Mouse (Mus musculus) heart, adult 18-20 months (tissue): ENCODE measurements around the gene Slc12a7. TPM values are rescaled to one million over a fixed set of nuclear protein-coding genes. Genes with fewer than 3 reads are reported as not detected.

Experiments used
- DNase-seq, 2 experiments: peaks; one replicate each; pipeline ENCODE4 v3.0.0; 2021 to 2022; ENCODE audit warnings: mixed read lengths in 1 of 2
- total RNA-seq, 2 experiments: library from RNA; stranded (reverse); gene quantifications; 2 replicates each; pipeline ENCODE4 v1.2.3; 2021

The Slc12a7 gene
- total RNA-seq, 2 experiments from 2014 or later: 189 to 209 TPM

- DNase-seq: no peak
These were observed 86.0 kb downstream of the Slc12a7 start for GRCm38 (mm10) chr13:73818921-73819320.

GRCm38 (mm10) chr13:73821251-73821650 is 88.4 kb downstream of the Slc12a7 start:
- no peak for DNase-seq

GRCm38 (mm10) chr13:73822187-73822800 is 89.4 kb downstream of the Slc12a7 start:
- DNase-seq: peak; percentile 72 to 88

GRCm38 (mm10) chr13:73823711-73824110 is 90.8 kb downstream of the Slc12a7 start:
- DNase-seq: no peak

GRCm38 (mm10) chr13:73827243-73827642 is 94.3 kb downstream of the Slc12a7 start:
- no peak for DNase-seq

- peak; percentile 38 to 87 for DNase-seq
These were observed 98.6 kb downstream of the Slc12a7 start for GRCm38 (mm10) chr13:73831486-73831885.

- DNase-seq: no peak
These were observed 100.9 kb downstream of the Slc12a7 start for GRCm38 (mm10) chr13:73833809-73834208.

- no peak for DNase-seq
These were observed 102.9 kb downstream of the Slc12a7 start for GRCm38 (mm10) chr13:73835791-73836190.

GRCm38 (mm10) chr13:73836491-73836890 is 103.6 kb downstream of the Slc12a7 start:
- peak; percentile 20 to 22 for DNase-seq

GRCm38 (mm10) chr13:73837708-73838107 is 104.8 kb downstream of the Slc12a7 start:
- no peak for DNase-seq

- no peak for DNase-seq
These were observed 106.2 kb downstream of the Slc12a7 start for GRCm38 (mm10) chr13:73839137-73839548.

- DNase-seq: no peak
These were observed 106.8 kb downstream of the Slc12a7 start for GRCm38 (mm10) chr13:73839740-73840139.

- DNase-seq: no peak
These were observed 109.8 kb downstream of the Slc12a7 start for GRCm38 (mm10) chr13:73842696-73843095.

GRCm38 (mm10) chr13:73846589-73847464 is 113.9 kb downstream of the Slc12a7 start:
- DNase-seq: peak; percentile 6 to 30

- DNase-seq: peak; percentile 82 to 90
These were observed 114.6 kb downstream of the Slc12a7 start, which contains the start of gene Nkd2 for GRCm38 (mm10) chr13:73847465-73847836. Gene Nkd2 (minus strand): TSS chr13:73847631.

Other genes starting within 250 kb of the Slc12a7 start
- gene Slc6a3, start 196.3 kb upstream of the Slc12a7 start, total RNA-seq: not detected
- gene Clptm1l, start 129.1 kb upstream of the Slc12a7 start, total RNA-seq: 10 to 100 TPM; 56.6 to 63.9 TPM
- gene Tert, start 106.2 kb upstream of the Slc12a7 start, total RNA-seq: under 1 TPM in 1 of 2 experiments, not detected in 1; 0.15 TPM
- not detected for gene Slc6a18, start 55.1 kb upstream of the Slc12a7 start, total RNA-seq
- gene Slc6a19, start 28.2 kb upstream of the Slc12a7 start, total RNA-seq: under 1 TPM in 1 of 2 experiments, not detected in 1; 0.28 TPM
- gene Nkd2, start 114.5 kb downstream of the Slc12a7 start, total RNA-seq: 1 to 10 TPM; 1.2 TPM
- gene Trip13, start 204.7 kb downstream of the Slc12a7 start, total RNA-seq: under 1 TPM; 0.18 to 0.32 TPM
- 10 to 100 TPM; 17.2 to 21.3 TPM for gene Brd9, start 204.7 kb downstream of the Slc12a7 start, total RNA-seq
- gene Zdhhc11, start 230.8 kb downstream of the Slc12a7 start, total RNA-seq: not detected